Mouse (Mus musculus) spleen, adult 18-20 months (tissue): Measurements from ENCODE around the gene C1galt1.

Experiments
- DNase-seq, 2 experiments: peaks; one replicate each; pipeline ENCODE4 v3.0.0; 2022; ENCODE audit warnings: mixed read lengths in 2 of 2

The C1galt1 gene

DNA sequence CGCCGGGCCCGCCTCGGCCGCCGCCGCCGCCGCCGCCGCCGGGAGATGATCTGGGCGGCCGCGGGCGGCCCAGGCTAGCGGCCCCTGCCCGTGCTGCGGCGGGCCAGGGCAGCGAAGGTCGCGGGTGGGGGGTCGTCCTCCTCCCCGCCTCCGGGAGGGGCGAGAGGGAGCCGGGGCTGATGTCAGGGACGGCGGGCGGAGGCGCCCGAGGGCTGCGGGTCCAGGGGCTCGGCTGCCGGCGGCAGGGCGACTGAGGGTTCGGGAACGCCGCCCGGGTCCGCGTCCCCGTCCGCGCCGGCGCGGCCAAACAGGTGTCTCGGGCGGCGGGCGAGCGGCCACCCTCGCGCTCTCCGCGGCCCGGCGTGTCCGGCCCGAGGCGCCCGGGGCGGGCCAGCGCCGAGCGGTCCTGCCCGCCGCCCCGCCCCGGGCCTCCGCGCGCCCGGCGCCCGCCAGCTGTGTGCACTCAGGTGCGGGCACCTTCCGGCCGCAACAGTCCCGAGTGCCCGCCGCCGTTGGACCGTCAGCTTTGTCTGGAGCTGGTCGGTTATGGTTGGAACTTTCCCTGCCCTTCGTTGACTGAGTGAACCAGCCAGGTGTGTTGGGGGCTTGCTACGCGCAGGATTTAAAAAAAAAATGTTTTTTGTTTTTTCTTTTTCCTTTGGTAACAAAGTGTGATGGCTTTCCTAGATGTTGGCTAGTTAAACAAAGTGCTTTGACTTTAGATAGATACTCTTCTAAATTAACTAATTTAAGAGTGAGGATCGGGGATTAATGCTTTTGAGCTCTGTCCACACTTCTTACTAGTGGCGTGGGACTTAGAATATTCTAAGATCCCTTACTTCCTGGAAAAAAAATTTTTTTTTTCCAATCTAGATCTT lies at the start of gene C1galt1:
Gene C1galt1 (plus strand): TSS at position 41 of the 878 bp plus-strand sequence.
- DNase-seq, result peak; percentile 63 to 73

DNA sequence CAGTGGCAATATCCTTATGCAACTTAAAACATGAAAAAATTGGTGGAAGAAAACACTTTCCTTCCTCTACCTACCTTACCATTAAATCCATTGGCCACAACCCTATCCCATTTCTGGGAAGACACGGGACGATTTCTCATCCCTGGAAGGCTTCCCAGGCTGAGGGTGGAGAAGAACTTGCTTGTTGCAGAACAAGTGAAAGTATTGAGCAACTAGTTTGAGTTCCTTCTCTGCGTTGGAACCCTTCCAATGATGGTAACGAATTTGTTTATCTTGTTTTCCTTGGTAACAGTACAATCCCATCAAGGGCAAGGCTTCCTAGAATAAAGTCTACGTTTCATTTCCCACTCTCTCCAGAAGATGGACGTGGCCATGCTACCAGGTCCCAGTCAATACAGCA lies 44.7 kb upstream of the C1galt1 start:
- no peak for DNase-seq

- no peak for DNase-seq
Observed at GRCm38 (mm10) chr6:7803765-7804542, 40.7 kb upstream of the C1galt1 start.

DNA sequence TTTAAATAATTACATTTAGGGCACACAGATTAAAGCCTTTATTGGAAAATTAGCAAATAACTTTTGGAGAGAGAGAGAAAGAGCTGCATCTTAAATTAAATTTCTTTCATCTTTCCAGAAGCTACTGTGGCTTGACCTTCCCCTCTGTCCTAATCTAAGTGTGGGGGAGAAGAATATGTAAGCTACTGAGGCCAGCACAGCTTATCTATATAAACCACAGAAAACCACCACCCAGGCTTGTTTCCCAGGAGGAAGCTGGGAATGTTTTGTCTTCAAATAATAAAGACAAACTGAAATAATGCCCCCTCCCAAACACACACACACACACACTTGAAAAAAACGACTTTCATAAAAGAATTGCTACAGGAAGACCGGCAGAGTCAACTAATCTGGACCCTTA lies 30.5 kb upstream of the C1galt1 start:
- DNase-seq, result no peak

- no peak for DNase-seq
Observed at GRCm38 (mm10) chr6:7816233-7816632, 28.4 kb upstream of the C1galt1 start.

DNA sequence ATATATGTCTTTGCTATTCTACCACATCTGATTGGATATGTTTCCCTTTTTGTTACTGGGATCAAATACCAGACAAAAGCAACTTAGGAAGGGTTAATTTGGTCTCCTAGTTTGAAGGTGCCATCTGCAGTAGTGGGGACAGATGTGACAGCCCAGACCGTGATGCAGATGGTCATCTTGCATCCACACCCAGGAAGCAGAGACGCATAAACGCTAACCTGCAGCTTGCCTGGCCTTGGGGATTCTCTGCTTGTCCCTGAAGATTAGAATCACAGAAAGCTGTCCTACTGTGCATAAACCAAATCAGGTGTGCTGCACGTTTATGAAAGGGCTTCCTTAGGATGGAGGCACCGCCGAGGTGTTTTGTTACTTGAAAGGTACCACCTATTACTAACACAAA lies 22.0 kb upstream of the C1galt1 start:
- no peak for DNase-seq

- no peak for DNase-seq
Observed at GRCm38 (mm10) chr6:7830793-7831192, 13.8 kb upstream of the C1galt1 start.

DNA sequence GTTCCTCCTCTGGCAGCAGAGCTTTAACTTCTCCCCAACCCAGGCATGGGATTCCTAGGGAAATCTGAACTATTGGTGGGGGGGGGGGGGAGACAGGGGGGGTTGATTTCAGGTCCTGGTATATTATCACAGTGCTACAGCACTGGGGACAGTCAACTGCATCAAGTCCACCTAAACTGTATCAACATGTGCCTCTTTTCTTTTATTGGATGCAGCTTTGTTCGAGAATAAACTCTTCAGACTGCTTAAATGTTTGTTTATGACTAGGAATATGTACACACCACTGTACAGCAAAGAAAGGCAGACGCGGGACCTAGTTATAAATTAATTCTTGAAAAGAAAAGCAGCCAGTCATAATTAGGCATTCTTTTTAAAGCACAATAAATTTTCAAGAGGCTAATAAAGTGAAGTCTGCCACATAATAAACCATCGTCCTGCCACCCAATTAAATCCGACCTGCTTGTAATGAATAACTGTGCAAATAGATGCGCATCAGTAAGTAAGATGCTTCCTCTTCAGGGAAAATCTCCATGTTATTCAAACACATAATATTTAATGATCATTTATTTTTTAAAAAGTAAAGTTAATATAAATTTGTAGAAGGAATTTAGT lies 12.0 kb upstream of the C1galt1 start:
- DNase-seq, result no peak

DNA sequence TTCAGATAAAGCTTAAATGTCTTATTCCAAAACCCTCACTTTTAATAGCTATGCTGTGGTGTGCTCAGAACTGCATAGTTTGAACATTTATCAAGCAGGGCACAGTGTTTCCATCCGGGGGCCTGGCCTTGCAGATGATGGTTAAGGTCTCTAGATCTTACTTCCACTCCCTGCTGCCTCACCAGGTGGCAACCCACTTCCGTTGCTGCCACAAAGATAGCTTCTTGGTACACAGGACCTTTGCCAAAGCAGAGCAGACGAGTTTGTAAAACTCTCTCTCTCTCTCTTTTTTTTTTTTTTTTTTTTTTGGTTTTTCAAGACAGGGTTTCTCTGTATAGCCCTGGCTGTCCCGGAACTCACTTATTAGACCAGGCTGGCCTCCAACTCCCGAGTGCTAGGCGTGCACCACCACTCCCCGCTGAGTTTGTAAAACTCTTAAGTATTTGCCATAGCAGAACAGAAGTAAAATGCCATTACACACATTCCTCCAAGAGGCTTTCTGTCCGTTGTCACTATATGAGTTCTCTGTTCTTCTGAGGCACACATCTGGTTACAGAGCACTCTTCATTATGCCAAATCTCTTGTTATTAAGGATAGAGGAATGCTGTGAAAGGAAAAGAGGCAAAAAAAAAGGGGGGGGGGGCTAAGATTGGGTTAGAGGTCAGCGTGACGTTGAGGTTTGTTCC lies 773 bp upstream of the C1galt1 start:
- peak in 1 of 2 experiments; percentile 35 for DNase-seq

- DNase-seq, result peak; percentile 99 to 100
Observed at GRCm38 (mm10) chr6:7844412-7844801, 235 bp upstream of the C1galt1 start.

DNA sequence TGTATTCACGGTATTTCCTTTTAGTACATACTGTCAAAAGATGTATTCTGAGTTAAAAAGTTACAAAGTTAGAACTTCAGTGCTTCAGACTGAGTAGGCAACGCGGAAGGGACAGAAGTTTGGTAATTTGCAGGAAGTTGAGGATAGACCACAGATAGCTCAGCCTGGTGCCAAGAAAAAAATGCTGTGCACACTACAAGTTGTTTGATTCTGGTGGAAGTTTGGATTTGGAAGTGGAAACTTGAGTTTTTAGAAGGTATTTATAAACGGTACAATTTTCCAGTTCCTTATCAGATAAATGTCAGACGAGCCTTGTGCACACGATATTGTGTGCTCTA lies 1.0 kb downstream of the C1galt1 start:
- DNase-seq, result no peak

DNA sequence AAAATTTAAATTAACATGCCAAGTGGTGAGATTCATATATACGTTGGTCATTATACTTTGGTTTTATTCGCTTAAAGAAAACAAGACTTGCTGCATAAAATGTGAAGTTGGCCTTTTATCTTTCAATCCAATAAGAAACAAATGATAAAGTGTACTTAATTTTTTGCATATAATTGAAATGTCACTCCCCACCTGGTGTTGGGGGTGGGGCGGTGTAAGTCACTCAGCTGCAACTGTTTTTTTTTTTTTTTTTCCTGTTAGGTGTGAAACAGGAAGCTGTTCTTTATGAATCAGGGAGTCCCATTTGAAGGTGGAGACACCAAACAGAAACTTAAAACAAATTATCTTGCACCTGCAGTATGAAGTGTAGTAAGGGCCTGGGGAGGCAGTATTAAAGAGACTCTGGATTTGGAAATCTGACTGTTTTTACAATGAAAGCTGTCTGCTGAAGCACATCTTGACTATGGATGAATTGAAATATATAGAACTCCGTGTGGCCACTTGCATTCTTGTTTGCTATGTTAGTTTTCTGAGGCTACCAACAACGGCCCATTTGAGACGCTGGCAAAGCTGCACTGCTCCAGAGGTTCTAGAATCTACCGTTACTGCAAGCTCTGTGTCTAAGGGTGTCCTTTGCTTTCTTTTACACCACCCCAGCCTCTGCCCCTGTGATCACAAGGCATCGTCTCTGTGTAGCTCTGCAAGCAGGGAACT lies 2.2 kb downstream of the C1galt1 start:
- DNase-seq, result peak; percentile 37 to 58

DNA sequence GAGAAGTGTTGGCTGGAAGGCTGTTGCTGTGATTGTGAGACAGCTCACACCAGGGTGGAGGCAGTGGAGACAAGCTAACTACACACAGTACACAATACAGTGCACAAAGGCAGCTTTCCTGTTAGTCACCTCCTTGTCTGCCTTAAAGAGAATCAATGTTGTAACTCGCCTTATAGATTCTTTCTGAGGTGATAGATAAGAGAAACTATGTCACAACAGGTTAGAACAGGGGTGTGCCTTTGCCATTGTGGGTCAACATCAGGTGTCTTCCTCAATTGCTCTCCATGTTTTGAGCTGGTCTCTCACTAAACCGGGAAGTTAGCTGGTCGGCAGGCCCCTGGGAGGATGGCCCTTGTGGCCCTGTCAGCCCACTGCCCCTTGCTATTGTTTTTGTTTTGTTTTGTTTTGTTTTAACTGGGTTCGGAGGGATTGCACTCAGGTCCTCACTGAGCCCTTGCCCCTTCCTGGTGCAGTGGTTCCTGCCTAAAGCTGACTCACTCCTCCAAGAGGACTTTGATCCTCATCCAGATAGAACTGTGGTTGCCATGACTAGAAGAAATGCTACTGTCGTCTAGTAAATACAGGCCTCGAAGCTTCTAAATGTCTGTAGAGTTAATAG lies 3.4 kb downstream of the C1galt1 start:
- no peak for DNase-seq

- no peak for DNase-seq
Observed at GRCm38 (mm10) chr6:7848714-7849113, 4.1 kb downstream of the C1galt1 start.

DNA sequence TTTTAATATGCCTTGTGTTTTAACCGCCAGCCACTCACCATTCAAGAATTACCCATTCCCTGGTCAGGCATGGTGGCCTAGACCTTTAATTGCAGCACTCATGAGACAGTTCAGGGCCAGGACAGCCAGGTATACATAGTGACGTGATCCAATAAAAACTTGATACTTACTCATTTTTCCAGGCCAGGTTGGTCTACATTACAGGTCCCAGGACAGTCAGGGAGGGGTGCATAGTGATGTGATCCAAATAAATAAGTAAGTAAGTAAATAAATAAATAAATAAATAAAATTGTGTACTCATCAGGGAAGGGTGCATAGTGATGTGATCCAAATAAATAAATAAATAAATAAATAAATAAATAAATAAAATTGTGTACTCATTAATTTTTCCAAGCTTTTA lies 6.4 kb downstream of the C1galt1 start:
- DNase-seq, result no peak

DNA sequence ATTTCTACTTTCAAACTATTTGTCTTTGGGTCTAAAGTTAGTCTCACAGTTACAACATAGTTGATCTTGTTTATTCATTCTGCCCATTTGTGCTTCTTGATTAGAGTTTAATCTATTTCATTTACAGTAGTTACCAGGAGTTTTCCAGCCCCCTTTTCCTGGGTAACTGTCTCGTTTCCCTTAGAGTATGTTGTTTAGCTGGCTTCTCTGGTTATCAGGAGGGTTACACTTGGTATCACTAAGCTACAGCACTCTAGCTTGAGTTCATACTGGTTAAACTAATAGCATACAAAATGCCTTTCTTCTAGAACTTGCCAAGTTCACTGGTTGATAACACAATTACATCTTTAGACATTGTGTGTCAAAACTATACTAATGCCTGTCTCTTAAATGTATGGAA lies 8.3 kb downstream of the C1galt1 start:
- no peak for DNase-seq

GRCm38 (mm10) chr6:7853461-7853860 lies 8.8 kb downstream of the C1galt1 start:
- DNase-seq, result no peak

- DNase-seq, result peak; percentile 32 to 55
Observed at GRCm38 (mm10) chr6:7856682-7857290, 12.1 kb downstream of the C1galt1 start.

DNA sequence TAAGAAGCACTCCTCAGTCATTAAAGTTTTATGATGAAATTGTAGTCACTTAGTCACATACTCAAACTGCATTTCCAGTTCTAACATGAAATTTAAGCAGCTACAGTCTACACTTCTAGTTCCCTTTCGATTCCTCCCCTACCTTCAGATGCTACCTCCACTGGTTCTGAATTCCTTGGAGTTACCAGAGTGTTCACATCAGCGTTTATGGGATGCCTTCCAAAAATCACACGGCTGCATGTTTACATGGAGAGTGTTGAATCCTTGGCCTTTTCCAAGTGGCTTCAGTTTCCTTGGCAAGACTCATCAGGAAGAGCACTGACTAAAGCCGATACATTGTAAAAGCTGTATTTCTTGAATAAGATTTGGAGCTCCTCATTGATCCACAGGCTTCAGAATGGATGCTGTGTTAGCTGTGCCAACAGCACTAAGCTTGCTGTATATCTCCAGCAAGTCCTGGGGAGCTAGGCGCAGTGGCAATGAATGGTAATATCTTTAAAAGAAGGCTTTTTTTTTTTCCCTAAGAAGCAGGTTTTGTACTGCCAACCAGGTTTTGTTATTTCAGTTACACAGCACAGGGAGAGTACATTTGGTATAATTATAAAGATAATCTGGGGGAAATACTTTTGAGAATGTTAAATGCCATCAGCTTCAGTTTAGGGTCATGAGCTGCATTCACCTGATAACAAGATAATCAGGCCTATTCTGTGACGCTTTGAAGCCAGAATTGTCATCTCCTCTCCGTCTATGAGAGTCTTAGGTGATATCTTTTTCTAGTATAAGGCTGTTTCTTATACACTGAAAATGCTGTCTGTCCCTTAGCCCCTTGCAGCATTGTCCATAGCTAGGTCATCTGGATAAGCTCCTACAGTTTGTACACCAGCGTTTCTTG lies 13.0 kb downstream of the C1galt1 start:
- no peak for DNase-seq

DNA sequence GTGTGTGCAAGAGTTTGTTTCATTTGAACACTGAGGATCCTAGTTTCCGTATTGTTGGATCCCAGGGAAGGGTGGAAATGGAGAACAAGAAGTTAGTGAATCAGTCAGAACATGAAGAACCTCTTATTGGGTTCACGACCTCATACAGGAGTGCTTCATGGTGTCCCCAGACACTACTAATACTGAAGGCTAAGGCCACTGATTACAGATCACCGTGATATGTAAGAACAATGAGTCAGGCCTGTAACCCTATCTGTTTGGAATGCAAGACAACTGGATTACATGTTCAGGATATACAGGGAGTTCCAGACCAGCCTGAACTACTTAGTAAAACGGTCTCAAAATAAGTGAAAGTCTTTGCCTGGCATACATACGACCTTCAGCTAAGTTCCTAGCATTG lies 13.9 kb downstream of the C1galt1 start:
- DNase-seq, result no peak
